Mouse (Mus musculus) T-helper 17 cell (primary cell): ENCODE results near the gene Ttc39b.

ENCODE experiments used
- in situ Hi-C, 2 experiments: fragments of 300-600 bp; cut with MboI, MseI; formaldehyde crosslinking; loops; 1 replicate in 1 of 2; 2 replicates in 1 of 2; pipeline ENCODE4 v1.15.1; 2025; ENCODE audit warnings: high pct_unique_total_duplicates in 2 of 2

Ttc39b gene

GRCm38 (mm10) chr4:83317826-83318348 is 6.2 kb downstream of the Ttc39b start:
- in situ Hi-C loops, result no loop called here

- in situ Hi-C loops, result no loop called here
Measured at GRCm38 (mm10) chr4:83316718-83317117, 7.3 kb downstream of the Ttc39b start.

- in situ Hi-C loops, result no loop called here
Measured at GRCm38 (mm10) chr4:83315930-83316329, 8.1 kb downstream of the Ttc39b start.

- in situ Hi-C loops, result no loop called here
Measured at GRCm38 (mm10) chr4:83314922-83315881, 8.9 kb downstream of the Ttc39b start.

- in situ Hi-C loops, result no loop called here
Measured at GRCm38 (mm10) chr4:83314261-83314793, 9.7 kb downstream of the Ttc39b start.

- in situ Hi-C loops, result no loop called here
Measured at GRCm38 (mm10) chr4:83312336-83312735, 11.7 kb downstream of the Ttc39b start.

GRCm38 (mm10) chr4:83311481-83311880 is 12.6 kb downstream of the Ttc39b start:
- in situ Hi-C loops, result no loop called here

- in situ Hi-C loops, result no loop called here
Measured at GRCm38 (mm10) chr4:83310990-83311389, 13.1 kb downstream of the Ttc39b start.

- in situ Hi-C loops, result loop anchor here in 1 of 2 experiments (5.0 kb wide), 1 partner anchor 47 kb away; no protein-coding TSS in a partner anchor
Measured at GRCm38 (mm10) chr4:83308914-83309313, 15.1 kb downstream of the Ttc39b start.

- in situ Hi-C loops, result loop anchor here in 1 of 2 experiments (5.0 kb wide), 1 partner anchor 46 kb away; no protein-coding TSS in a partner anchor
Measured at GRCm38 (mm10) chr4:83307686-83308469, 16.2 kb downstream of the Ttc39b start.

GRCm38 (mm10) chr4:83306879-83307278 is 17.2 kb downstream of the Ttc39b start:
- in situ Hi-C loops, result loop anchor here in 1 of 2 experiments (5.0 kb wide), 1 partner anchor 45 kb away; no protein-coding TSS in a partner anchor

- in situ Hi-C loops, result loop anchor here in 1 of 2 experiments (5.0 kb wide), 1 partner anchor 43 kb away; no protein-coding TSS in a partner anchor
Measured at GRCm38 (mm10) chr4:83305099-83305498, 19.0 kb downstream of the Ttc39b start.

- in situ Hi-C loops, result no loop called here
Measured at GRCm38 (mm10) chr4:83302887-83303827, 20.9 kb downstream of the Ttc39b start.

GRCm38 (mm10) chr4:83302123-83302737 is 21.8 kb downstream of the Ttc39b start:
- in situ Hi-C loops, result no loop called here

GRCm38 (mm10) chr4:83301713-83302112 is 22.3 kb downstream of the Ttc39b start:
- in situ Hi-C loops, result no loop called here

GRCm38 (mm10) chr4:83284768-83285350 is 39.2 kb downstream of the Ttc39b start:
- in situ Hi-C loops, result no loop called here

GRCm38 (mm10) chr4:83283973-83284767 is 39.9 kb downstream of the Ttc39b start:
- in situ Hi-C loops, result no loop called here

GRCm38 (mm10) chr4:83282424-83282823 is 41.6 kb downstream of the Ttc39b start:
- in situ Hi-C loops, result no loop called here

GRCm38 (mm10) chr4:83279236-83279635 is 44.8 kb downstream of the Ttc39b start:
- in situ Hi-C loops, result loop anchor here in 1 of 2 experiments (10.0 kb wide), 1 partner anchor 744 kb away; no protein-coding TSS in a partner anchor
